Mouse (Mus musculus) heart, embryonic 15.5 days (tissue): Measurements from ENCODE around the gene Osgin1. TPM values are rescaled to one million over a fixed set of nuclear protein-coding genes. Genes with fewer than 3 reads are reported as not detected.

Source experiments
- ATAC-seq: fragments of 200-750 bp; cut with Nextera tagmentation; replicated peaks from 2 replicates; pipeline ENCODE4 v1.8.0; 2017; ENCODE audit warnings: low read depth, moderate TSS enrichment; ENCODE audit not compliant: insufficient number of reproducible peaks, insufficient read depth, low FRiP score
- H3K27ac ChIP-seq: fragments of 300-500 bp; sonication (generic); 2 replicates; pipeline ENCODE4 v1.5.1; 2015; ENCODE audit warnings: mild to moderate bottlenecking, inconsistent platforms
- H3K27me3 ChIP-seq: fragments of 300-500 bp; sonication (generic); 2 replicates; pipeline ENCODE4 v1.6.1; 2015; ENCODE audit warnings: inconsistent platforms
- H3K36me3 ChIP-seq: fragments of 300-500 bp; sonication (generic); 2 replicates; pipeline ENCODE4 v1.6.1; 2015; ENCODE audit warnings: mild to moderate bottlenecking, inconsistent platforms
- H3K4me1 ChIP-seq: fragments of 300-500 bp; sonication (generic); replicated peaks from 2 replicates; pipeline ENCODE4 v1.6.1; 2015; ENCODE audit warnings: inconsistent platforms
- H3K4me2 ChIP-seq: fragments of 300-500 bp; sonication (generic); 2 replicates; pipeline ENCODE4 v1.6.1; 2015; ENCODE audit warnings: inconsistent platforms, mild to moderate bottlenecking, moderate library complexity
- H3K4me3 ChIP-seq: fragments of 300-500 bp; sonication (generic); 2 replicates; pipeline ENCODE4 v1.5.1; 2015; ENCODE audit warnings: mild to moderate bottlenecking, inconsistent platforms
- H3K9ac ChIP-seq: fragments of 300-500 bp; sonication (generic); 2 replicates; pipeline ENCODE4 v1.6.1; 2015; ENCODE audit warnings: mild to moderate bottlenecking, inconsistent platforms
- H3K9me3 ChIP-seq: fragments of 300-500 bp; sonication (generic); replicated peaks from 2 replicates; pipeline ENCODE4 v1.6.1; 2016; ENCODE audit warnings: inconsistent platforms
- WGBS: fragments of 180-500 bp; shearing (Covaris S2); methylation state at CpG from one replicate; pipeline ENCODE4 v1.1.7; 2015; ENCODE audit warnings: mixed read lengths; 5-methylcytosine and 5-hydroxymethylcytosine counted together
- polyA plus RNA-seq: library from polyadenylated mRNA; unstranded; fragments of >200 nt; fragmentation: Nextera tagmentation; extraction: Ambion mirVana; gene quantifications from 2 replicates; pipeline ENCODE4 v1.2.1, GENCODE M21; 2015

The Osgin1 gene
- polyA plus RNA-seq, 1 experiment from 2014 or later = 0.67 TPM

- no peaks in the 10 kb centered on the region for H3K36me3 ChIP-seq
- H3K4me2 ChIP-seq = no peak overlapping the region
- WGBS = 82% methylated on average over 10 of the region's 10 CpGs
- 0 out of 2 replicates have a peak, but pooled peaks cover 3% of the 10 kb centered on the region for H3K27me3 ChIP-seq
- no peak for ATAC-seq
- H3K4me1 ChIP-seq = peaks cover 62% of the 10 kb centered on the region
- H3K9me3 ChIP-seq = no peaks in the 10 kb centered on the region
- H3K9ac ChIP-seq = no peak overlapping the region
- H3K27ac ChIP-seq = peak overlapping the region; percentile 69
- no peak overlapping the region for H3K4me3 ChIP-seq
Observed at GRCm38 (mm10) chr8:119424199-119424733, 9.7 kb upstream of the Osgin1 start.

DNA sequence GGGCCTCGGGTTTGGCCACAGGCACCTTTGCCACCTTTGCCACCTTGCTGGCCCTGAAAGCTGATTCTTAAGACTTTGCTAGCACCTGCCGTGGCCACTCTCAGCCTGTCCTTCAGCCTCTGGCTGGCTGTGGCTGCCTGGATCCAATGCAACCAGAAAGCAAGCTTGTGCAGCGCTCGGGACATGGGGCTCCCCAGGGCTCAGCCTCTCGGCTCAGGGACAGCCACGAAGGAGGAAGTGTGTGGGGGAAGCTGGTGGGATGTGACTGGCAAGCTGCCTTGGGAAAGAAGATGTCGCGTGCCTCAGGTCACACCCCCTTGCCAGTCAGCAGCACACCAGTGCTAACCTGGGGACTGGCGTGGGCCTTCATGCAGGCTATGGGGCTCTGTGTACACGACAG, 9.2 kb upstream of the Osgin1 start:
- Histone ChIP-seq H3K36me3 (no peaks in the 10 kb centered on the region), H3K4me3 (no peak overlapping the region), H3K4me1 (peaks cover 66% of the 10 kb centered on the region), H3K9ac (no peak overlapping the region), H3K9me3 (no peaks in the 10 kb centered on the region), H3K27me3 (no peaks in the 10 kb centered on the region), H3K4me2 (no peak overlapping the region; the same call in 1 of the 2 replicates), H3K27ac (peak overlapping the region; percentile 69)
- 61% methylated on average over 10 of the region's 10 CpGs for WGBS
- no peak for ATAC-seq

DNA sequence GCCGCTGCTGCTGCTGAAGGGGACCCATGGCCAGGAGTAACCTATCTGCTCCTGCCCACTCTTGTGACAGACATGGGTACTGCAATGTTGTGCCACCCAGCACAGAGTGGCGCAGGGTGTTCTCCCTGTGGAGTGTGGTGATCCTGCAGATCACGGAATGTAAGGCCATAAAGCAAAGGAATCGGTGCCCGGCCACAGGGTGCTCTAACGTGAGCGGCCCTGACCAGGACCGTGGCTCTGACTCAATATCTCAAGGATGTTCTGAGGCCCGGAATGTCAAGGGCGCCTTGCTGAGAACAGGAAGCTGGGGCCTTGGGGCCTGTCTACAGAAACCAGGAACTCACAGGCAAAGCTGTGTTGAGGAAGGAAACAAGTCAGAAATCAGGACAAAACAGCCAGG, 8.4 kb upstream of the Osgin1 start:
- Histone ChIP-seq H3K27me3 (no peaks in the 10 kb centered on the region), H3K9ac (no peak overlapping the region), H3K4me1 (peaks cover 63% of the 10 kb centered on the region), H3K9me3 (no peaks in the 10 kb centered on the region), H3K4me2 (no peak overlapping the region), H3K4me3 (no peak overlapping the region), H3K36me3 (no peaks in the 10 kb centered on the region), H3K27ac (peak overlapping the region; percentile 69)
- ATAC-seq = no peak
- WGBS = 56% methylated on average over 10 of the region's 10 CpGs

DNA sequence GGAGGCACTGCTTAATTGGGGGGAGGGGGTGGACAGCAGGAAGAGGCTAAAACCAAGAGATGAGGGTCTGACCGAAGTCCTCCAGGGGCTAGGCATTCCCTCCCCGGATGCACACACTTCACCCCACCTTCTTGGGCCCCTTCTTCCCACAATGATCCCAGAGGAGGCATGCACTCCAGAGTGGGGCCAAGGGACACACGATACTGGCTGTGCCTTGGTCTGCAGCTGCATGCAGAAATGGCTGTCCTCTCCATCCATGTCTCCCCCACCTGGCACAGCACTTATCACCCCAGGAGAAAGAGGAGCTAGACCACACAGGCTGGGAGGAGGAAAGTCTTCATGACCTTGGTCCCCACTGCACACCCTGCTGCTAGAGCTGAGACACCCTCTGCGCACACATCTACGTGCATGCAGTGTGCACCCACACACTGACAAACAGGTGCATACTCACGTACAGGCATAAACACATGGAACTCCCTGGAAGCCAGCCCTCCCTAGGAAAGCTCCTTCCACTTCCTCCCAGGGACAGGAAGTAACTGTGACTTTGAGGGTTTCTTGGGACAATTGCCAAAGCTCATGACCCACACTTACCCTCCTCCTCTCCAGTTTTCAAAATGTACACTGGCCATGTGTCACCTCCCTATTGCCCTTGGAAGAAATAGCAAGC, 7.7 kb upstream of the Osgin1 start:
- no peak overlapping the region; the same call in 1 of the 2 replicates for H3K9ac ChIP-seq
- ATAC-seq = no peak

GRCm38 (mm10) chr8:119427634-119428349, 6.1 kb upstream of the Osgin1 start:
- Histone ChIP-seq H3K4me2 (no peak overlapping the region), H3K9me3 (no peaks in the 10 kb centered on the region), H3K27ac (no peak overlapping the region), H3K4me3 (no peak overlapping the region), H3K27me3 (no peaks in the 10 kb centered on the region), H3K9ac (no peak overlapping the region), H3K36me3 (no peaks in the 10 kb centered on the region), H3K4me1 (peaks cover 44% of the 10 kb centered on the region)
- WGBS = 66% methylated on average over 12 of the region's 12 CpGs
- ATAC-seq = no peak

More for the DNA sequence above, 7.7 kb upstream of the Osgin1 start:
- H3K9me3 ChIP-seq = no peaks in the 10 kb centered on the region
- H3K4me3 ChIP-seq = no peak overlapping the region
- peaks cover 60% of the 10 kb centered on the region for H3K4me1 ChIP-seq
- H3K27ac ChIP-seq = peak overlapping the region; percentile 69
- no peaks in the 10 kb centered on the region for H3K36me3 ChIP-seq
- peak overlapping the region; percentile 14 for H3K4me2 ChIP-seq
- 74% methylated on average over 6 of the region's 6 CpGs for WGBS
- no peaks in the 10 kb centered on the region for H3K27me3 ChIP-seq

DNA sequence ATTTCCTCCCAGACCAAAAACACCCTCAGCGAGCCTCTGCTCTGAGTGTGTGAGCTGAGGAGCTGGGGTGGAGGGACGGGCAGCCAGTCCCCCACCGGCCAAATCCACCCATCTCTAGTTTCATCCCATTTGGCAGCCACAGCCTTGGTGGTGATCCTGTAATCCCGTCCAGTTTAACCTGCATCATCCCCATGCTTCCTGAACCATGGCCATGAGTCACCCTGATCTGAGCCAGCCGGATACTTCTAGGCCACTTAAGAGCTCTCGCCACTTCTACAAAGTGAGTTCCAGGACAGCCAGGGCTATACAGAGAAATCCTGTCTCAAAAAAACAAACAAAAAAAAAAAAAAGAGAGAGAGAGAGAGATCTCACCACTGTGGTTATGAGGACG, 5.6 kb upstream of the Osgin1 start:
- Histone ChIP-seq H3K4me3 (no peak overlapping the region), H3K36me3 (no peaks in the 10 kb centered on the region), H3K27ac (no peak overlapping the region), H3K9me3 (no peaks in the 10 kb centered on the region), H3K4me1 (peaks cover 41% of the 10 kb centered on the region), H3K27me3 (no peaks in the 10 kb centered on the region), H3K9ac (no peak overlapping the region), H3K4me2 (no peak overlapping the region)
- 47% methylated on average over 7 of the region's 7 CpGs for WGBS
- ATAC-seq = no peak

DNA sequence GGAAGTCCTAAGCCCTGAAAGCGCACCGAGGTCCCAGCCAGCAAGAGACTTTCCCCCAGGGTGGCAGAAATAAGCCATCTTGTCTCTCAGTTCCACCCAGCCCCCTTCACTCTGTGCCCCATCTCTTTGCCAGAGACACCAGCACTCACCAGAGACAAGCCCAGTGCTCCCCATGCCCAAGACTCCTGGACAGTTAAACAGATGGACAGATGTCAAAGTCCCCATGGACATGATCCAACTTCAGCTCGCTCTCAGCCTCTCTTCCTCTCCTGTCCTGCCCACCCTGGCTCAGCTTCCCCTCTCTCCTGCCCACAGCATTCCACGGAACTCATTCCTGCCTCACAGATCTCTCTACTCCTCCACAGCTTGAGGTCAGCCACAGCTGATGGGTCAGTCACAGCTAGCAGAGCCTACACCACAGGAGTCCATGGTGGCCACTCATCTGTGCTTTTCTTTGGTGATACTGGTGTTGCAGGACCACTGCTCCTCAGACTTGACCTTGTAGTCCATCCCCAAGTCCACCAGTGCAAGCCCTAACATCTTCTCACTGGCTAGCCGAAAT, 5.1 kb upstream of the Osgin1 start:
- WGBS = 67% methylated on average over 5 of the region's 5 CpGs

GRCm38 (mm10) chr8:119429552-119429951, 4.4 kb upstream of the Osgin1 start:
- no peaks in the 10 kb centered on the region for H3K27me3 ChIP-seq
- peaks cover 32% of the 10 kb centered on the region for H3K4me1 ChIP-seq
- H3K27ac ChIP-seq = no peak overlapping the region
- H3K4me3 ChIP-seq = no peak overlapping the region
- ATAC-seq = no peak
- no peak overlapping the region for H3K9ac ChIP-seq
- 63% methylated on average over 3 of the region's 3 CpGs for WGBS
- H3K9me3 ChIP-seq = no peaks in the 10 kb centered on the region
- H3K4me2 ChIP-seq = no peak overlapping the region
- H3K36me3 ChIP-seq = no peaks in the 10 kb centered on the region

More for the DNA sequence above, 5.1 kb upstream of the Osgin1 start:
- no peak overlapping the region for H3K9ac ChIP-seq
- no peaks in the 10 kb centered on the region for H3K36me3 ChIP-seq
- ATAC-seq = no peak
- no peak overlapping the region for H3K4me3 ChIP-seq
- no peaks in the 10 kb centered on the region for H3K27me3 ChIP-seq
- H3K27ac ChIP-seq = no peak overlapping the region
- H3K4me1 ChIP-seq = peaks cover 37% of the 10 kb centered on the region
- no peaks in the 10 kb centered on the region for H3K9me3 ChIP-seq
- no peak overlapping the region for H3K4me2 ChIP-seq

DNA sequence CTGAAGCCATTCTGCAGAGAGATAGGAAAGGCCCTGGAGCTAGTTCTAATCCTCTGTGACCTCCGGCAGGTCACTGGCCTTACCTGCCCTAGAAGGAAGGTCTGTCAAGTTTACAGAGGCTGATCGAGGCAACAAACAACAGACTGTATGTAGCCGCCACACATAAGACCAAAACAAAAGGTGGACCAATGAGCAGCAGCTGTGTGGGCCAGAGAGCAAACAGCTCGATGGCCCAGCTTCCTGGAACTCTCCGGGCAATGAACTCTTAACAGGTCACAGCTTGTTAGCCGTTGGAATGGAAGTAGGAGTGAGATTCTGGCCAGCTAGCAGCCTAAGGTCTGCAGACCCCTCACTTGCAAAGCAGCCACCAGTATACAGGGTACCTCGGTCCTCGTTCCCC, 3.7 kb upstream of the Osgin1 start:
- Histone ChIP-seq H3K27me3 (no peaks in the 10 kb centered on the region), H3K4me1 (peaks cover 29% of the 10 kb centered on the region), H3K27ac (no peak overlapping the region), H3K9me3 (no peaks in the 10 kb centered on the region), H3K4me2 (no peak overlapping the region), H3K4me3 (no peak overlapping the region), H3K9ac (no peak overlapping the region), H3K36me3 (no peaks in the 10 kb centered on the region)
- WGBS = 75% methylated on average over 8 of the region's 8 CpGs
- no peak for ATAC-seq

DNA sequence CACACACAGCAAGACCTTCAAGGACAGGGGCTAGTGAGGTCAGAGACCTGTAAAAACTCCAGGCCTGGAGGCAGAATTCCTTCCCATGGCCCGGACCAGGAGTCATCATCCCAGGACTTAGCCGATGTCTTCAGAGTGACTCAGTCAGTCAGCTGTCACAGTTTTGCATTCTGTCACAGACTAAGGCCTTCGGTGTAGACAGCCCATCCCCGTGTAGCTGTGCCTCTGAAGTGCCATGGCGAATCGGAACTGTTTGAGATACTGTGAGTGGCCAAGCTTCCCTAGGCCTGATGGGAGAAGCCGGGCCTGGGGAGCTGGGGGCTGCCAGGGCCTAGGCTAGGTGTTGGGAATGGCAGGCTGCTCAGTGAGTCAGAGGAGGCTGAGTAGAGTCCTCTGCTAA, 3.2 kb upstream of the Osgin1 start:
- WGBS = 63% methylated on average over 7 of the region's 7 CpGs
- Histone ChIP-seq H3K4me1 (peaks cover 25% of the 10 kb centered on the region), H3K4me2 (no peak overlapping the region), H3K27me3 (no peaks in the 10 kb centered on the region), H3K9ac (no peak overlapping the region), H3K36me3 (no peaks in the 10 kb centered on the region), H3K9me3 (no peaks in the 10 kb centered on the region), H3K4me3 (no peak overlapping the region), H3K27ac (no peak overlapping the region)
- ATAC-seq = no peak

DNA sequence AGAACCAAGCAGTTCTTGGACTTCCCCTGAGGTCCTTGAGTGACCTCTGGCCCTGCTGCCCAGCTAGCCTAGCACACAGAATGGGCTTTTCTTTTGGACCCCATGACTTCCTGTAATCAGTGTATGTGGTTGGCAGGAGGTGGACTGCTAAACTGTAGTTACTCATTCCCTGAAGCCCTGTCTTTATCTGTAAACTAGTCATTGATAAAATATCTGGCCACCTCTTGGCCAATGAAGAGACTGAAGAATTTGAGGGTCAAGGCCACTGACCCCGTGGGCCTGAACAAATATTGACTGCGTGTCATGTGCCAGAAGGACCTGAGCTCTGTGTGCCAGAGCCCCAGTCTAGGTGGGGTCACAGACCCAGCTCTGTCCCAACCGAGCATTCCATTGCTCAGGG, 1.6 kb upstream of the Osgin1 start:
- H3K9ac ChIP-seq = no peak overlapping the region
- no peaks in the 10 kb centered on the region for H3K9me3 ChIP-seq
- no peak overlapping the region for H3K27ac ChIP-seq
- no peaks in the 10 kb centered on the region for H3K36me3 ChIP-seq
- no peaks in the 10 kb centered on the region; the same call in 1 of the 2 replicates for H3K27me3 ChIP-seq
- 45% methylated on average over 3 of the region's 3 CpGs for whole genome bisulfite sequencing
- no peak overlapping the region for H3K4me2 ChIP-seq
- H3K4me1 ChIP-seq = peaks cover 30% of the 10 kb centered on the region
- no peak for ATAC-seq
- no peak overlapping the region for H3K4me3 ChIP-seq
